Comparison of ENCODE assay signal across 8 mouse cellular contexts in the genomic region with DNA sequence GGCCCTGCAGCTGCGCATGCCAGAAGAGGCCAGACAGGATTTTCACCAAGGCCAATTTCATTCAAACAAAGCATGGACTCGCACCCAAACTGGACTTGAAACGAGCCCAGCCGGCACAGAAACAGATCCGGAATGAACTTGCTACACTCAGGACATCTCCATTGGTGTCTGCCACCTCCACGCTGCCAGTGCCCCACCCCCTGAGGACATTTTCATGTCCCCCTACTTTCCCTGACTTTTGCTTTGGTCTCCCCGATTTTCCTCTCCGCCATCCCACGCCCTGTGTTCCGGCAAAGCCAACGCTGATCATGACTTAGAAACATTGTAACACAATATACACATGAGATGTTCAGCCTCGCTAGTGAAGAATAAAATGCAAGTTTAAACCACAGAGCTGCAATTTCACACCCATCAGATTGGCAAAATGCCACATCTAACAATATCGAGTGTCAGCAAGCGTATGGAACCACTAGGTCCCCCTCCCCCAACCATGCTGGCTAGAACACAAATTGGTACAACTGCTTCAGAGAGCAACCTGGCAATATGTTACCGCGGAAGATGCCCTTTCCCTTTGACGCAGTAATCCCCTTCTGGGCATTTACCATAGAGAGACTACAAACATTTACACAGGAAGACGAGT. TPM values are rescaled to one million over a fixed set of nuclear protein-coding genes. Genes with fewer than 3 reads are reported as not detected.
DNase-seq lines count a peak whose midpoint lies in the region; ATAC-seq lines count a peak whose summit lies in the region.

No protein-coding gene starts in this region.

- H3K9ac ChIP-seq in embryonic facial prominence, embryonic 12.5 days = no peak overlapping the region
- no peak overlapping the region for H3K9ac ChIP-seq in neural tube, embryonic 14.5 days (replicated peaks; ENCODE audit: low read depth, low read length)
- no peak overlapping the region for H3K9ac ChIP-seq in midbrain, embryonic 11.5 days (ENCODE audit: low read length)

- H3K4me1 ChIP-seq in embryonic facial prominence, embryonic 12.5 days = peaks cover 32% of the 10 kb centered on the region
- H3K4me1 ChIP-seq in neural tube, embryonic 14.5 days (ENCODE audit: control insufficient read depth, insufficient read depth, low read length) = peaks cover 14% of the 10 kb centered on the region
- no peaks in the 10 kb centered on the region; the same call in 1 of the 2 replicates for H3K4me1 ChIP-seq in midbrain, embryonic 11.5 days (ENCODE audit: control insufficient read depth, insufficient read depth, low read length)

- peak overlapping the region; percentile 15; the same call in 1 of the 2 replicates for H3K4me2 ChIP-seq in embryonic facial prominence, embryonic 12.5 days (replicated peaks)
- H3K4me2 ChIP-seq in neural tube, embryonic 14.5 days (ENCODE audit: low read depth, low read length) = peak overlapping the region; percentile 24; the same call in 1 of the 2 replicates
- H3K4me2 ChIP-seq in midbrain, embryonic 11.5 days = no peak overlapping the region

- no peaks in the 10 kb centered on the region for H3K27me3 ChIP-seq in embryonic facial prominence, embryonic 12.5 days
- H3K27me3 ChIP-seq in neural tube, embryonic 14.5 days (ENCODE audit: control insufficient read depth, insufficient read depth, low read length) = no peaks in the 10 kb centered on the region
- H3K27me3 ChIP-seq in midbrain, embryonic 11.5 days (ENCODE audit: control insufficient read depth, insufficient read depth, low read length) = no peaks in the 10 kb centered on the region

- intact Hi-C loops in left cerebral cortex, postnatal 14 days (cut with DNase I) = no loop called here
- intact Hi-C loops in left cerebral cortex, postnatal 36 days (cut with DNase I) = loop anchor here (10.0 kb wide), 3 partner anchors 117 to 207 kb away; a partner anchor contains a TSS

- no peak overlapping the region for H3K4me3 ChIP-seq in embryonic facial prominence, embryonic 12.5 days
- no peak overlapping the region for H3K4me3 ChIP-seq in neural tube, embryonic 14.5 days (ENCODE audit: low read depth, low read length)
- no peak overlapping the region for H3K4me3 ChIP-seq in midbrain, embryonic 11.5 days (ENCODE audit: low read depth, low read length)

- H3K27ac ChIP-seq in embryonic facial prominence, embryonic 12.5 days = peak overlapping the region; percentile 55
- no peak overlapping the region for H3K27ac ChIP-seq in neural tube, embryonic 14.5 days (ENCODE audit: low read depth, low read length)
- no peak overlapping the region for H3K27ac ChIP-seq in midbrain, embryonic 11.5 days (ENCODE audit: low read depth, low read length)

- H3K36me3 ChIP-seq in embryonic facial prominence, embryonic 12.5 days = no peaks in the 10 kb centered on the region
- H3K36me3 ChIP-seq in neural tube, embryonic 14.5 days (ENCODE audit: control insufficient read depth, insufficient read depth, low read length) = no peaks in the 10 kb centered on the region
- no peaks in the 10 kb centered on the region for H3K36me3 ChIP-seq in midbrain, embryonic 11.5 days (ENCODE audit: control insufficient read depth, insufficient read depth, low read length)

- DNase-seq in CD4-positive, CD25-positive, alpha-beta regulatory T cell, adult 2 months (ENCODE audit: low read depth, low spot score) = peak; percentile 26
- DNase-seq in left cerebral cortex, postnatal 14 days (ENCODE audit: low spot score in 2 of 2) = peak; percentile 60 to 78
- no peak for DNase-seq in left cerebral cortex, postnatal 36 days (ENCODE audit: low spot score in 2 of 2)
- DNase-seq in gastrocnemius, postnatal 10 days = no peak
- DNase-seq in midbrain, embryonic 11.5 days (ENCODE audit: low spot score, missing footprints) = no peak

- ATAC-seq in CD4-positive, CD25-positive, alpha-beta regulatory T cell, adult 4 months = no peak
- ATAC-seq in embryonic facial prominence, embryonic 12.5 days (ENCODE audit: insufficient number of reproducible peaks, insufficient read depth, low FRiP score, low TSS enrichment) = no peak
- peak; percentile 54; the same call in 1 of the 2 replicates for ATAC-seq in neural tube, embryonic 14.5 days (ENCODE audit: low read depth)
- ATAC-seq in midbrain, embryonic 11.5 days (ENCODE audit: low FRiP score) = no peak

- 68% methylated on average over 18 of the region's 18 CpGs for WGBS in embryonic facial prominence, embryonic 12.5 days
- 69% methylated on average over 18 of the region's 18 CpGs for WGBS in neural tube, embryonic 14.5 days
- WGBS in midbrain, embryonic 11.5 days = 92% methylated on average over 18 of the region's 18 CpGs

- no peaks in the 10 kb centered on the region for H3K9me3 ChIP-seq in embryonic facial prominence, embryonic 12.5 days
- no peaks in the 10 kb centered on the region for H3K9me3 ChIP-seq in neural tube, embryonic 14.5 days (ENCODE audit: control insufficient read depth, low read length)
- H3K9me3 ChIP-seq in midbrain, embryonic 11.5 days (ENCODE audit: control insufficient read depth, low read length) = no peaks in the 10 kb centered on the region

RNA-seq across cellular contexts. Expression of a gene that starts 6.7 kb away (rescaled TPM):
- polyA plus RNA-seq in CD4-positive, CD25-positive, alpha-beta regulatory T cell, adult 4 months (2017; shearing (Covaris generic)) = 1 to 10 TPM; 8.6 to 9.7 TPM
- total RNA-seq in left cerebral cortex, postnatal 14 days (2021) = 100 to 1,000 TPM; 155 TPM
- total RNA-seq in left cerebral cortex, postnatal 36 days (2021) = 100 to 1,000 TPM; 138 to 142 TPM
- 44.0 and 45.9 TPM in 2 replicates for polyA plus RNA-seq in embryonic facial prominence, embryonic 12.5 days (2016; fragmentation: Nextera tagmentation; extraction: Ambion mirVana)
- polyA plus RNA-seq in neural tube, embryonic 14.5 days (2014; fragmentation: Nextera tagmentation; extraction: Ambion mirVana) = 36.8 and 41.9 TPM in 2 replicates
- 10 to 100 TPM; 21.7 to 21.8 TPM for total RNA-seq in gastrocnemius, postnatal 10 days (2021)
- 35.6 and 38.1 TPM in 2 replicates for polyA plus RNA-seq in midbrain, embryonic 11.5 days (2014; fragmentation: Nextera tagmentation; extraction: Ambion mirVana)

Comparison
In these comparisons a context has a peak if more than half of its experiments do, and no peak if none do; other contexts are left out.
1. DNase-seq: peak in CD4-positive, CD25-positive, alpha-beta regulatory T cell, adult 2 months (single experiment) and left cerebral cortex, postnatal 14 days (2 of 2); none in left cerebral cortex, postnatal 36 days (0 of 2), gastrocnemius, postnatal 10 days (single experiment) and midbrain, embryonic 11.5 days (single experiment).